Mouse (Mus musculus) 3134 (cell line): Measurements from ENCODE around the gene Loxl4.
A peak's percentile ranks its signal among the peaks of the same experiment; 100 is the strongest.

ENCODE experiments used
- DNase-seq: peaks from one replicate; pipeline ENCODE4 v3.0.0-alpha.2; 2011; ENCODE audit warnings: low spot score; ENCODE audit not compliant: insufficient read length; ENCODE audit errors: extremely low read depth

The Loxl4 gene

DNA sequence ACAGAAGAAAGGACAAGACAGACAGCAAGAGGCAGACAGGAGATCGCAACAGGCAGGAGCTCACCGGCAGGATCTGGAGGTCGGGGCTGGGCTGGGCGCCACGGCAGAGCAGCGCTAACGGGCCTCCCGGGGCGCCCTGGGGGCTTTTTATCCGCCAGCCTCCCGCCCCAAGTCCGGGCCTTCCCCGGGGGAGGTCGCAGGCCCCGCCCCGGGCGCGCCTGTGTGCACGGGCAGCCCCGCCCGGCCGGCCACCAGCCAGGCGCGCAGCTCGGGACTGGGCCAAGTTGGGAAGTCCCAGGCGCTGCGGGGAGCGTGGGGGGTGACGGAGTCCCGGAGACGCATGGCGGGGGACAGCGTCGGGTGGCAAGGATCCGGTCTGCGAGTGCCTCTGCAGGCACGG, at the start of gene Loxl4:
Gene Loxl4, minus strand, starts transcription at position 160 of the 400 bp plus-strand sequence.
- DNase-seq: peak; percentile 91

DNA sequence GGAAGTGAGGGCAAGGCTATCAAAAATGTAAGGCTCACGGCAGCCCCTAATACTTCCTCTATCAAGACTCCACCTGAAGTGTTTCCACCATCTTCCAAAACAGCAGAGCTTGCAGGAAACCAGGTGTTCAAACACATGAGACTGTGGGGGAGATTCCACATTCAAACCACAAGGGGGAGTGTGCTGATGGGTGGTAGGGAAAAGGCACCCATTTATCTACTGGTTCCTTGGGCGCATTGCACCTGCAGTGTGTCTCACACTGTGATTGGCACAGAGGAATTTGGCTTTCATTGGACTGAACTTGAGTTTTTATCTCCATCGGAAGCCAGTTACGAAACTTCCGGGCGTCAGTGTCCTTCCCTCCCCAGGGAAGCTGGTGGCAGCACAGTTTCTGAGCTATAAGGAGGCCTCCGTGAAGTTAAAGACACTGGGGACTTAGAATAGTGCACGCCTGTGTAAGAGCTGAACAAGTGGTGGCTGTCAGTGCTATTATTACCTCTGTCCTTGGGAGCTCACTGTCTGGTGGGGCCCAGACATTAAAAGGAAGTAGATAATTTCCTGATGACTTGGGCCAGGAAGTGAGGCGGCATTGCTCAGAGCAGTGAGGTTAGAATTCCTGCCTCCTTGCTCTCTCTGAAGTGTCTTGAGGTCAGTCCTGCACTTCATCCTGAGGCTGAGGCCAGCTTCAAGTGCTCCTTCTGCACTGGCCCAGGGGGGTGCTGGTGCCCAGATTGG, 49.0 kb upstream of the Loxl4 start:
- no peak for DNase-seq

DNA sequence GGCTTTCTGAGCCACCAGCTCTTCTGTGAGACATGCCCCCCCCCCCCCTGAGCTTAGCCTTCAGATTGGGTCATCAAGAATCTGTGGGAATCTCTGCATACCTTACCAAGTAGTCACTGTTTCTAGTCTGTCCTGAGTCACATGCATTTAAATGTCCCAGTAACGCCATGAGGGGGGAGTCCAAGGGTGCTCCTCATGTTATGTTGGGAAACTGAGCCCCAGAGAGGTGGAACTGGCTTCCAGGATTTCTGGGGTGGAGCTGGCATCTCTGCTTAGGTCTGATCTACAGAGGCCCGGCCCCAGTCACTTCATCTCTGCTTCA, 47.6 kb upstream of the Loxl4 start:
- no peak for DNase-seq

DNA sequence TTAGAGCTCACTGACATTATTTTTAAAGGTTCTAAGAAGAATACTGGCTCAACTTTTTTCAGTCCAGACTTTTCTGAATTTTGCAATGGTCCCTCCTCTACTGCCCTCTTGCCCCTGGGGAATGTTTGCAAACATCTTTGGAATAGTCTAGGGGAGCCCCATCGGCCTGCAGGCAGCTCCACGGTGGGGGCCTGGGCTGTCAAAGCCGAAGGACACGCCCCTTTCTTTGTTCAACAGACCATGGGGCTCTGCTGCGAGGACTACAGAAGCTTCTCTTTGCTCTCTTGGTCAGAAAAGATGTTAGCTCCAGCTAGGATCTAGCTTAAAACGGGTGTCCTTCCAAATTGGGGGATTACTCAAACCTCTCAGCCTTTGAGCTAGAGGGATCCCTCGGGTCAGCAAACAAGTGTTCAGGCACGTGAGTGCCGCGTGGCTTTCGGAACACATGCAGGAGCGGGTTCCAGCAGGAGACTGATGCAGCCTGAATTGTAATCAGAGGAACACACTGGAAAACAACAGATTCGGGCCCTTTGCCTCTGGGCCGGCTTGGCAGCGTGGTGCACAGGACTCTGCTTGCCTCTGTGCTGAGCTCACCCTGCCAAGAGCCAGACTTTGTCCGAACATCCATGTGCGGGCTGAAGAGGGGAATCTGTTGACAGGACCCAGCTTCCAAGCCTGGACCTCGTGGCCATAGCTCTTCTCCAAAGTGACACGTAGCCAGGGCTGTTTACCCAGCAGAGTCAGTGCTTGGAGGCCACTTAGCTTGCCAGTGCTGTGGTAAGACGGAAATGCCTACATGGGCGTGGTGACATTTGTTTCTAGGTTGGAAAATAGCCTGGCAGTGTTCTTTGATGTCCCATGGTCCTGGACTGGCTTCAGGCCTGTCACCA, 47.0 kb upstream of the Loxl4 start:
- peak; percentile 85 for DNase-seq

DNA sequence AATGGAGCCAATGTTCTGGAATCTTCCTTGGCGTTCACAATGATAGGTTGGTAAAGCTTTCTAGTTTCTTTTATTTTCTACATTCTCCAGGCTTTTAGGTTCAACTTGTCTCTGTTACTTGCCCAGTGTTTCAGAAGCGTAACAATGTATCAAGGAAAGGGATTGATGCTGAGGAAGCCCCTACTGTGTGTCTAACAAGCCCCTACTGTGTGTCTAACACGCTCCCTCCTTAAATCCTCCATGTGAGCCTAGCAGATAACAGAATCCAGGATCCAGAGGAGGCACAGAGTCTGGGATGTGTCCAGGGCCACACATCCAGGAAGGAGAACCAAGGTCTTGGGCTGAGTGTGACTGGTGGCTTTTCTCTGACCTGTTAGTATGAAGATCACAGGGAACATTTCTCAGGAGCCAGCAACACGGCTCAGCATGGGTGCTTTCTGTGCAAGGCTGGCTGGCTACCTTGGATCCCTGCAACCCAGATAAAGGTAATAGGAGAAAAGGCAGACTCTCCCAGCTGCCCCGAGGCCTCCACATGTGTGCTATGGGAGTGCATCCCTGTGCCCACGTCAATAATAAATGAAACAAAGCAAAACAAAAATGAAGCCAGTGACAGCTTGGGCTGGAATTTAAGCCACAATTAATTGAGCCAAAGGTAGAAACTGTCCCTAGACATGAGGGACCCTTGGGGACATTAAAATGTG, 46.0 kb upstream of the Loxl4 start:
- DNase-seq: no peak

DNA sequence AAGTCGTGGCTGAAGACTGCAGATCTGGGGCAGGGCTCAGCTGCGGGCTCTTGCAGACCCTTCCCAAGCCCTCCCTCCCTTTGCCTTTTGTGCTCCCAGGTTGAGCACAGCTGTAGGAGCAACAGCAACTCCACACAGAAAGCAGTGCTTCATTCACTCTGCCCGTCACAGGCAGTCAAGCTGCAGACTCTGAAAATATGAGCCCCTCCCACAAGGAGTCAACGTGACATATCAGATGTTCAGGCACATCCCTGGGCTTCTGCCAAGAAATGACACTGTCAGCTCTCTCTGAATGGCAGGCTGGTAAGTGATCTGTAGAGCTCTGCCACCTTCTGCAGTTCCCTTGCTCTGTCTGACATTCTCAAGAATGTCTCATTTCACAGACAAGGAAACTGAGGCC, 45.2 kb upstream of the Loxl4 start:
- no peak for DNase-seq

DNA sequence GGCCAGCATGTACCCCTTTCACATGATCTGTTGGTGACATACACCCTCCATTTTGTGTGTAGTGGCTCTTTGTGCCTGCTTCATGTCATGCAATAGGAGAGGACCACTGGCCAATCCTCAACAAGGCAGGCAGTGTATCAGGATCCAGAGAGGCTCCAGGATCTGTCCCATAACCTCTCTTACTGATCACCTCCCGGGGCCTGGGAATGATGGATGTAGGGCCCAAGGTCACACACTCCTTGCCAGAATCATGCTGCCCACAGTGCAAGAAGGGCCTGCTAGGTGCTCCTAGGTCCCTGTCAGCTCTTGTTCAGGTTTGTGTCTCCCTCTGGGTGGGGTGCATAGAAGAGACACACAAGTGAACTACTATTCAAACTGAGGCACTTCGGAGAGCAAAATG, 44.7 kb upstream of the Loxl4 start:
- DNase-seq: no peak

DNA sequence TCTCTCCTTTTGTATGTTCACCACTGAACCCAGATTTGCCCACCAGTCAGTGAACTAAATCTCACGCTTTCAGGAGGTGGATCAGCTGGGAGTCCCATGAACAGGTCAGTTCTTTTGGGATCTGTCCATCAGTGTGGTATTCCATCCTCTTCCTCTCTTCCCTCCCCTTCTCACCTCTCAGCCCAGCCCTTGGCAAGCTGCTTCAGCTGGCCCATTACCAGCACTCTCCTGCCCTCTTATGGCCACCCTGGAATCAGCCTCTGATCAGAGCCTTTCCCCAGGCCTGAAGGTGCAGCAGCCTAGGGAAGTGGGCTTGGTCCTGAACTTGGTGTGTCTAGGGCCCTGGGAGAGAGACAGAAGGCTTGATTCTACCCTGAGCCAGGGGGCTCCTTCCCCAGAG, 42.4 kb upstream of the Loxl4 start:
- peak; percentile 39 for DNase-seq

DNA sequence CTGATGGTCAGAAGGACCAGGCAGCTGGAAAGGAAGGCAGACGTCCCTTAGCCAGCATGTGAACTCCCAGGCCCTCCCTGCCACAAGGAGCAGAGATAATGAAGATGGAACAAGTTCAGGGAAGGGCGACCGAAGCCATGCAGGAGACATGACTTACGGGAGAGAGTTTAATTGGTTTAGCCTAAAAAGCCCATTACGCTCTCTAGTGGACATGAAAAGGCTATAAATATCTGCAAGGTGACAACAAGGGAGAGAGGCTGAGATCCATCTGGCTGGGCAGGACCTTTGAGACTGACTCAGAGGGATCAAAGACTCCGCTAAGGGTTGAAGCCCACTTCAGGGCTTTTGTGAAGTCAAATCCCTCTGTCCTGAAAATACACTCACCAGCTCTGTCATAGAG, 40.5 kb upstream of the Loxl4 start:
- no peak for DNase-seq

DNA sequence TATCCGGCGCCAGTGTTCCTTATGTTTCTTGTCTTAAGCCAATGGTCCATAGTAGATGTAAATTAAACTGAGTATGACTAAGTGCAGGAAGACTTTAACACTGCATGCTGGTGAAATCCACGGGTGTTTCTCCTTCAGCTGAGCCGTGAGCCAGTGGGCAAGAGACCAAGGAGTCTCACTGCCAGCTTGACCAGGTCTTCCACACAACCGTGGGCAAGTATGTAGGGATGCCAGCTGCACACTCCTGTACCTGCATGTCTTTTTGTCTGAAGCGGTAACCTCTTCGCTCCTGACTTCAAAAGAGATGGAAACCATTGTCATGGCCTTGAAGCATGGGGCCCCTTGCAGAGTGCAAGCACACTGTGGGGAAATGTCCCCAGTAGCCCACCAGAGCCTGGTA, 39.8 kb upstream of the Loxl4 start:
- no peak for DNase-seq

DNA sequence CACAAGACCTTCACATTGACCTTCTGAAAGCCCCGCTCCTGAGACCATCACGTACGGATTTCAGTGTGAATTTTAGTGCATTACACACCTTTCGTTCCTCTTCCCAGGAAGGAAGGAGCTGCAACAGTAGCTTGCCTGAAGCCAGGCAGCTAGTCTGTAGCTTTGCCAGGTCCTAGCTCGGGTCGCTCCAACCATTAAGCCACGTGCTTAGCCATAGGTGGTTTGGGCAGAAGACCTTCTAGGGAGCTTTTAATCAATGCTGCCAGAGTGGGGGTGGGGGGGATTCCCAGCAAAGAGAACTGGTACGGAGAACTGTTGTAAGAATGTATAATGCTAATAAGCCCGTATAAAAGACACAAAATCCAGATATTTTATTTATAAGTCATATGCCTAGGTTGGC, 27.6 kb upstream of the Loxl4 start:
- no peak for DNase-seq

DNA sequence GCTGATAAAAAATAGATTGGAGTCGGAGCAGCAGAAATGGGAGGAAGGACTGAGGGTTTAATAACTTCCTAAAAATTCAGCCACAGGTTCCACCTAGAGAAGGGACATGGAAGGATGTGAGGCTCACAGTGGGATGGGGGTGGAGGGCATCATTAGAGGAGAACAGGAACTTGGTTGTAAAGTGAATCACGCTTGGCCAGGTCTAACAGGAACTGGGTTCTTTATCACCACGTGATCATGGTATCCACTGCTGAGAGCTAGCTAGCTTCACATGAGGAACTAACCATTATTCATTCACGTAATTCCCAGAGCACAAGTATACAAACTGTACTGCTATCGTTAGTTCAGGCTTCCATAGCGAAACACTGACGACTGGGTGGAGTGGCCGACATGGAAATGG, 26.9 kb upstream of the Loxl4 start:
- no peak for DNase-seq

DNA sequence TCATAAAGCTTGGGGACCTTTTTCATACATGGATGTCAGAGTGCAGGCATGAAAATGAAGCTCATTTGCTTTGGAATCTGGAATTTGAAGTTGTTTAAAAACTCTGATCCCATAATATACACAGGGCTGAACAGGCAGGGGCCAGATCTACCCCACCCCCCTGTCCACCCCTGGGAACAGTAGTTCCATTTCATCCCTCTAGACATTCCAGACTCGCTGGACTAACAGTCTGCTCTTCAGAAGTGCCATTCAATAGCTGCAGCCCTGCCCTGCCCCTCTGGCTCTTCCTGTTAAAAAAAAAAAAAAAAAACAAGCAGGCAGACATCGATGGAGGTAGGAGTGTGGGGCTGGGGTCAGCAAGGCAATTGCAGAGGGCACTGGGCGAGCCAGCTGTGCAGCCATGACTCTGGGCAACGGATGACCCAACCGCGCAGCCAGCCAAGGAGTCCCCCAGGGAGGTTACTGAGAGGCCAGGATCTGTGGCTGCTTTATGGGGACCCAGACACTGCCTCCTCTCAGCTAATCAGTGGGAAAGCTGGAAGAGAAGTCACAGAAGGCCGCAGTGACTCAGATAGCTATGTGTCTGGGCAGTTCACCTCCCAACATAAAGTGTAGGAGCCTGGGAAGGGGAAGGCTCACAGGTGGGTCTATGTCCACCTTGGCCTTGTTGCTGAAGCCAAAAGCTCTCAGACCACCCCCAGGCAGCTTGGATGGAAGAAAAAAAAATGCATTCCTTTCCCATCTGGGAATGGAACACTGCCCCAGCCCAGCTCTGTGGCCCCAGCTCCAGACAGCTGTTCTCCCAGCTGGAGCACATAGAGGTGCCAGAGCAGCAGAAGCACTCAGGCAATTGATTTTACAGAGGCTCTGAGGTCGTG, 26.2 kb upstream of the Loxl4 start:
- peak; percentile 67 for DNase-seq

DNA sequence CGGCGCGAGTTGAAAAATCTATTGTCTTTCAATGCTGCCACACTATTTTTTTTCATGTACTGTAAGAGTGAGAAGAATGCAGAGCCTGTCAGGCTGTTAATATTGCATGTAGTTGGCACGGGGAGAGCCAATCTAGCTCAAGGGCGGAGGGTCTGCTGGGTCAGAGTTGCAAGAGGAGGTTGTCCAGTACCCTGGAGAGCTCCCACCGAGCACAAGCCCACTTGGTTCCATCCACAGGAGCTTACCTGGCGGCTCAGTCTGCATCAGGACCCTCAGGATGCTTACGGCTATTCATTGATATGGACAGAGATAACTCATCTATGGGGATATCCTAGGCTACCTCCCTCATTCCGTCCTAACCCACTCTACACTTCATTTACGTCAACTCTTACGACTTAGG, 24.0 kb upstream of the Loxl4 start:
- no peak for DNase-seq

DNA sequence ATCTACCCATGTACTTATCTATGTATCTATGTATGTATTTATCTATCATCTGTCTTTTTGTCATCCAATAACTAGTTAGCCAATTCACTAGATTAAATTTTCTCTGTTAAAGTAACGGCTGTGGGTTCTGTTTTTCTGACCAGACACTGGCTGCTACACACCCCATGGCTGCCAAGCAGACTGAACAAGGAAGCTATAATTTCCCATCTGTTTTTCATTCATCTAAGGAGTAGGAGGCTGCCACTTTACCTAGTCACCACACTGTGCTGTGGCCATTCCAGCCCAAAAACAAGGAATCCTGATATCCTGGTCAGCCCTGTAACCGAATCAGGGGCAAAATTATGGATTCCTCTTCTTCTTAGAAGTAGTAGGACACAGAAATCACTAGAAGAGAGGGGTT, 21.0 kb upstream of the Loxl4 start:
- no peak for DNase-seq

DNA sequence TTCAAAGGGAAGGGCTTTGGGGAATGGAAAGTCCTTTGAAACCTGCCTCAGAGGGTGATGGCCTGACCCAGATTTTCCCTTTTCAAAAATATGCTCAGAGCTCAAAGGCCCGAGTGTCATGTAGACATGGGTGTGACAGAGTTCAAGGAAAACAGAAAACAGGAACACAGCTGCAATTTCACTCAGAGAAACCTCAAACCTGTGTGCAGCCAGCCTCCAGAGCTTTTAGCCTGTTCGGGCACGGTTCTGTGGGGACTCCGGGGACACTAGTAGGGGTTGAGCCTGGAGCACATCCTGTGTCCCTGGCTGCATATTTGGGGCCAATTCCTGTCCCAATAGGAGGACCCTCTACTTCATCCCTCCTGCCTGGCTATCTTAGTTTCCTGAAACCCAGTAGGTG, 19.7 kb upstream of the Loxl4 start:
- DNase-seq: no peak

DNA sequence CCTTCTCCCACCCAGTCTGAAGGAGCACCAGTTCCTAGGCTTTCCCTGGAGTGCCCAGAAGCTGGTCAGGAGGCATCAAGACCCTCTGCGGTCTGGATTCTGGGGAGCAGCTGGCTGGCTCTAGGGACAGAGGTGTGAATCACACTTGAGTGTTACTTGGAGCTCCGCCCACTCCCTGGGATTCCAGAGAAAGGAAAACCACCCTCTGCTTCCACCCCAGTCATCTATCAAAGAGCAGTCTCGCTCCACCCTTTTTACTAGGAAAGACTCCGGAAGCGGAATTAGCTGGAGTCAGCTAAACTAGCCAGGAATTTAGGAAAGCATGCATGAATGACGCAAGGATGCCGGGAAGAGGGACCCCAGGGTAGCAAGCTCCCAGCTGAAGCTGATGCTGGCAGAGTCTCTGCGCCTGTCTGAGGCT, 18.9 kb upstream of the Loxl4 start:
- DNase-seq: peak; percentile 79

DNA sequence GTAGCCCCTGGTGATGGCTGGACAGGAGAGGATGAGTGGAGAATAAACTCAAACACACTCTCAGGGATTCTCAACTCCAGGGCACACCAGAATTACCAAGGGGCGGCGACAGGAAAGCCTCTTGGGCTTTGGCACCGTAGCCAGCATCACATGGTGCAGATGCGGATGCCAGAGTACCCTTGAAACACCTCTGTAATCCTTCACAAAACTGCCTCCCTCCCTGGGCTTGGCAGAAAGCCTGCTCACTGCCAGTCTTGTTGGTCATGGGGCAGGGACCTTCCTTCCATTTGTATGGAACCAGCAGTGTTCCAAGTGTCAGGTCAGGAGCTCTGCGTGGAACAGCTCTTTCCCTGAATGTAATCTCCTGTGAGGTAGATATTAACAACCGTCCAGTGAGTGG, 15.5 kb upstream of the Loxl4 start:
- peak; percentile 28 for DNase-seq

DNA sequence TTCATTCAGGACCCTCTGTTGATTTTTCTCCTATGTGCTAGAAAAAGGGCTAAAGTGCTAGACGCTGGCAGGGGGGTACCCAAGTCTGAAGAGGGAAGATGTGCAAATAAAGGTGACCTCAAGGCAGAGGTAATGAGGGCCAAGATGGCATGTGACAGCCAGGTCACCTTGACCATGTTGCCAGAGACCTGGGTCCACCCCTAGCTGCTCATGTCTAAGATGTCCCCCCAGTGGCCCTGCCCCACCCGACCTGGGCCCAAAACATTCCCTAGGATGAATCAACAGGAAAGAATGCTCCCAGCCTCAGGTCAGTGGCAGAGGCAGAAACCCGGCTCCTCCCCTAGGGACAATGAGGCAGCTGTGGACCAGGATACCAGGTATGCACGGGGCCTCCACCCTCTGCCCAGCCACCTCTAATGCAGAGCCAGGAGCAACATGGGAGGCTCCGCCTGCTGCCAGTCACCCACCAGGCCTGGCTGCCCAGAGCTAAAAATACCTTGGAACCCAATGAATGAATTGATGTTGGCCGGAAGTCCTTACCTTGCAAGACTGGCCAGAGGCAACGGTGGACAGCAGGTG, 1.1 kb upstream of the Loxl4 start:
- peak; percentile 76 for DNase-seq

DNA sequence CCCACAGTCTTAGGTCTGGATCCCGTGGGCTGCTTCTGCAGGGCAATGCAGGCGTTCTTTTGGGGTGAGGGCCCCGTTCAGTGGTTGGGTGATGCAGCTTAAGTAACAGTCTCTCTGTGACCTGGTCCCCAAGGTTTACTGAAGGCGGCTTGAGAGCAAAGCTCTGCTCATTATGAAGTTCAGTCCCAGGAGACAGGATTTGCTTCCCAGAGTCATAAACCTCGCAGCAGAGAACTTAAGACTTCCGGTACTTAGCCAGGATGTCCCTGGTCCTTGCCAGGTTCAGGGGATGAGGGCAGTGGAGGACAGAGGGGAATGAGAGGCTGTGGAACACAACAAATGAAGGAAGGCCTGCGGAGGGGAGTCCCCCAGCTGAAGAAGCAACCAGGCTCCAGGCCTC, 503 bp upstream of the Loxl4 start:
- no peak for DNase-seq
